Comparison of ENCODE assay signal across 9 mouse cellular contexts in genomic region chr10:62488266-62488665, GRCm38 (mm10). TPM values are rescaled to one million over a fixed set of nuclear protein-coding genes. Genes with fewer than 3 reads are reported as not detected.
A peak's percentile ranks its signal among the peaks of the same experiment; 100 is the strongest.
DNase-seq lines count a peak whose midpoint lies in the region; ATAC-seq and TF ChIP-seq lines count a peak whose summit lies in the region.
"Had no signal": no experiment of that assay in that cellular context is flagged by ENCODE, and none has a peak within 500 bp of the region (broad histone marks: within the 10 kb centered on the region; RNA-seq: fewer than 3 reads in every experiment).

No protein-coding gene starts in this region.

- no peaks in the 10 kb centered on the region for H3K27me3 ChIP-seq in heart, adult 2 months (ENCODE audit: control insufficient read depth, insufficient read depth, low read length)
- no peaks in the 10 kb centered on the region for H3K27me3 ChIP-seq in heart, embryonic 11.5 days (ENCODE audit: control insufficient read depth, insufficient read depth, low read length)
- H3K27me3 ChIP-seq in kidney, embryonic 15.5 days = no peaks in the 10 kb centered on the region
- H3K27me3 ChIP-seq in midbrain, postnatal 0 days (ENCODE audit: insufficient read depth, low read length) = no peaks in the 10 kb centered on the region

- no peak overlapping the region for H3K27ac ChIP-seq in heart, adult 2 months
- H3K27ac ChIP-seq in heart, embryonic 11.5 days (ENCODE audit: low read depth, low read length) = no peak overlapping the region
- H3K27ac ChIP-seq in kidney, embryonic 15.5 days = no peak overlapping the region
- H3K27ac ChIP-seq in midbrain, postnatal 0 days (ENCODE audit: low read depth, low read length) = no peak overlapping the region

- 6% methylated on average over 1 of the region's 1 CpGs for WGBS in heart, adult 2 months
- WGBS in heart, embryonic 11.5 days (ENCODE audit: insufficient replicate concordance) = 22% methylated on average over 1 of the region's 1 CpGs
- WGBS in kidney, embryonic 15.5 days = 31% methylated on average over 1 of the region's 1 CpGs
- WGBS in midbrain, postnatal 0 days = 16% methylated on average over 1 of the region's 1 CpGs

- peak; percentile 89 for TF ChIP-seq CTCF in heart, adult 2 months (IDR thresholded peaks at IDR 0.05)
- TF ChIP-seq CTCF in midbrain, postnatal 0 days (IDR thresholded peaks at IDR 0.05) = peak; percentile 77

- DNase-seq in heart, adult 2 months = peak in 1 of 2 experiments; percentile 38
- peak; percentile 46 for DNase-seq in thymus, postnatal 0 days (ENCODE audit: low spot score)
- DNase-seq in thymus, postnatal 36 days = no peak
- peak; percentile 46 to 53 for DNase-seq in cerebellum, postnatal 36 days
- peak; percentile 70 for DNase-seq in midbrain, postnatal 0 days (ENCODE audit: low spot score)
- no peak for DNase-seq in spleen, adult 12 weeks (ENCODE audit: low spot score)

- intact Hi-C loops in heart, adult 2 months (cut with DNase I) = loop anchor here (5.0 kb wide), 2 partner anchors 164 to 296 kb away; partner anchors contain the start of gene Ddx50

- ATAC-seq in heart, embryonic 11.5 days (replicated peaks; ENCODE audit: insufficient number of reproducible peaks, low FRiP score, low TSS enrichment) = no peak
- no peak for ATAC-seq in kidney, embryonic 15.5 days (replicated peaks; ENCODE audit: low FRiP score)
- no peak for ATAC-seq in midbrain, postnatal 0 days (ENCODE audit: low FRiP score)

- H3K79me2 ChIP-seq in heart, adult 2 months (replicated peaks; ENCODE audit: control insufficient read depth, insufficient read depth, low read length) = 0 out of 2 replicates have a peak, but pooled peaks cover 2% of the 10 kb centered on the region

- H3K36me3 ChIP-seq in heart, adult 2 months (ENCODE audit: control insufficient read depth, insufficient read depth, low read length) = peaks cover 2% of the 10 kb centered on the region; the same call in 1 of the 2 replicates
- H3K36me3 ChIP-seq in heart, embryonic 11.5 days (ENCODE audit: control insufficient read depth, insufficient read depth, low read length) = no peaks in the 10 kb centered on the region
- H3K36me3 ChIP-seq in kidney, embryonic 15.5 days = no peaks in the 10 kb centered on the region
- H3K36me3 ChIP-seq in midbrain, postnatal 0 days (ENCODE audit: insufficient read depth, low read length) = no peaks in the 10 kb centered on the region

- H3K4me1 ChIP-seq in heart, adult 2 months (ENCODE audit: control insufficient read depth, insufficient read depth, low read length) = peaks cover 4% of the 10 kb centered on the region
- H3K4me1 ChIP-seq in heart, embryonic 11.5 days (ENCODE audit: control insufficient read depth, insufficient read depth, low read length) = 0 out of 2 replicates have a peak, but pooled peaks cover 6% of the 10 kb centered on the region
- H3K4me1 ChIP-seq in kidney, embryonic 15.5 days = peaks cover 8% of the 10 kb centered on the region; the same call in 1 of the 2 replicates
- no peaks in the 10 kb centered on the region for H3K4me1 ChIP-seq in midbrain, postnatal 0 days (ENCODE audit: insufficient read depth, low read length)

- no peak for TF ChIP-seq EP300 in heart, adult 2 months (IDR thresholded peaks at IDR 0.05; ENCODE audit: insufficient read depth, low read depth, low read length)

- no peak overlapping the region for H3K4me3 ChIP-seq in heart, adult 2 months
- H3K4me3 ChIP-seq in heart, embryonic 11.5 days (ENCODE audit: low read depth, low read length) = no peak overlapping the region
- H3K4me3 ChIP-seq in kidney, embryonic 15.5 days (replicated peaks) = no peak overlapping the region
- H3K4me3 ChIP-seq in midbrain, postnatal 0 days (ENCODE audit: low read depth, low read length) = no peak overlapping the region

- H3K9me3 ChIP-seq in heart, embryonic 11.5 days (replicated peaks; ENCODE audit: control insufficient read depth, low read length) = no peaks in the 10 kb centered on the region
- no peaks in the 10 kb centered on the region for H3K9me3 ChIP-seq in kidney, embryonic 15.5 days (replicated peaks)
- no peaks in the 10 kb centered on the region for H3K9me3 ChIP-seq in midbrain, postnatal 0 days (ENCODE audit: low read length)

- no peak for TF ChIP-seq POLR2A in heart, adult 2 months (IDR thresholded peaks at IDR 0.05; ENCODE audit: insufficient read depth, low read depth, low read length)

- H3K9ac ChIP-seq in heart, adult 2 months (ENCODE audit: low read depth, low read length) = no peak overlapping the region
- no peak overlapping the region for H3K9ac ChIP-seq in heart, embryonic 11.5 days (ENCODE audit: low read depth, low read length)
- no peak overlapping the region for H3K9ac ChIP-seq in kidney, embryonic 15.5 days
- no peak overlapping the region for H3K9ac ChIP-seq in midbrain, postnatal 0 days (replicated peaks; ENCODE audit: low read length, poor library complexity, severe bottlenecking)

- no peak overlapping the region for H3K4me2 ChIP-seq in heart, embryonic 11.5 days
- H3K4me2 ChIP-seq in kidney, embryonic 15.5 days = 0 out of 2 replicates have a peak overlapping the region, but pooled peaks have one; percentile 76
- no peak overlapping the region for H3K4me2 ChIP-seq in midbrain, postnatal 0 days (ENCODE audit: low read depth, low read length, poor library complexity, severe bottlenecking)

RNA-seq across cellular contexts. Expression of gene Vps26a, which starts 1.7 kb away (rescaled TPM):
- total RNA-seq in heart, adult 2 months (2021) = 10 to 100 TPM; 45.6 to 46.8 TPM
- 21.2 and 36.0 TPM in 2 replicates for polyA plus RNA-seq in heart, adult 2 months (2012; rRNA removed)
- polyA plus RNA-seq in heart, embryonic 11.5 days (2014; fragmentation: Nextera tagmentation; extraction: Ambion mirVana) = 72.8 and 84.5 TPM in 2 replicates
- 63.8 and 67.8 TPM in 2 replicates for polyA plus RNA-seq in thymus, postnatal 0 days (2015; fragmentation: Nextera tagmentation; extraction: Ambion mirVana)
- polyA plus RNA-seq in kidney, embryonic 15.5 days (2015; fragmentation: Nextera tagmentation; extraction: Ambion mirVana) = 79.3 and 81.7 TPM in 2 replicates
- 28.6 and 31.4 TPM in 2 replicates for total RNA-seq in midbrain, postnatal 0 days (2014; rRNA removed)
- polyA plus RNA-seq in midbrain, postnatal 0 days (2015; fragmentation: Nextera tagmentation; extraction: Ambion mirVana) = 41.8 and 42.6 TPM in 2 replicates

RNA-seq across cellular contexts. Expression of gene Supv3l1, which starts 38.7 kb away (rescaled TPM):
- total RNA-seq in heart, adult 2 months (2021) = 10 to 100 TPM; 36.0 to 36.7 TPM
- polyA plus RNA-seq in heart, adult 2 months (2012; rRNA removed) = 25.4 and 42.7 TPM in 2 replicates
- 31.9 and 32.5 TPM in 2 replicates for polyA plus RNA-seq in heart, embryonic 11.5 days (2014; fragmentation: Nextera tagmentation; extraction: Ambion mirVana)
- polyA plus RNA-seq in thymus, postnatal 0 days (2015; fragmentation: Nextera tagmentation; extraction: Ambion mirVana) = 20.7 and 21.6 TPM in 2 replicates
- polyA plus RNA-seq in kidney, embryonic 15.5 days (2015; fragmentation: Nextera tagmentation; extraction: Ambion mirVana) = 28.1 and 29.9 TPM in 2 replicates
- total RNA-seq in midbrain, postnatal 0 days (2014; rRNA removed) = 23.4 and 26.6 TPM in 2 replicates
- polyA plus RNA-seq in midbrain, postnatal 0 days (2015; fragmentation: Nextera tagmentation; extraction: Ambion mirVana) = 15.5 and 16.1 TPM in 2 replicates

RNA-seq across cellular contexts. Expression of gene 4930507D05Rik, which starts 39.0 kb away (rescaled TPM):
- total RNA-seq in heart, adult 2 months (2021) = under 1 TPM; 0.18 to 0.36 TPM
- polyA plus RNA-seq in heart, adult 2 months (2012; rRNA removed) = 0.12 and 0.38 TPM in 2 replicates
- polyA plus RNA-seq in heart, embryonic 11.5 days (2014; fragmentation: Nextera tagmentation; extraction: Ambion mirVana) = 0.54 and 1.0 TPM in 2 replicates
- 0.69 and 0.95 TPM in 2 replicates for polyA plus RNA-seq in thymus, postnatal 0 days (2015; fragmentation: Nextera tagmentation; extraction: Ambion mirVana)
- polyA plus RNA-seq in kidney, embryonic 15.5 days (2015; fragmentation: Nextera tagmentation; extraction: Ambion mirVana) = 0.71 and 0.72 TPM in 2 replicates
- 1.7 and 2.7 TPM in 2 replicates for total RNA-seq in midbrain, postnatal 0 days (2014; rRNA removed)
- 1.2 and 1.5 TPM in 2 replicates for polyA plus RNA-seq in midbrain, postnatal 0 days (2015; fragmentation: Nextera tagmentation; extraction: Ambion mirVana)
- polyA plus RNA-seq: small intestine, adult 2 months had no signal

RNA-seq across cellular contexts. Expression of gene Srgn, which starts 39.0 kb away (rescaled TPM):
- total RNA-seq in heart, adult 2 months (2021) = 10 to 100 TPM; 49.3 to 51.8 TPM
- polyA plus RNA-seq in heart, adult 2 months (2012; rRNA removed) = 23.8 and 39.0 TPM in 2 replicates
- polyA plus RNA-seq in heart, embryonic 11.5 days (2014; fragmentation: Nextera tagmentation; extraction: Ambion mirVana) = 6.7 and 9.1 TPM in 2 replicates
- polyA plus RNA-seq in thymus, postnatal 0 days (2015; fragmentation: Nextera tagmentation; extraction: Ambion mirVana) = 306 and 319 TPM in 2 replicates
- 8.6 and 9.9 TPM in 2 replicates for polyA plus RNA-seq in kidney, embryonic 15.5 days (2015; fragmentation: Nextera tagmentation; extraction: Ambion mirVana)
- total RNA-seq in midbrain, postnatal 0 days (2014; rRNA removed) = 15.5 and 16.2 TPM in 2 replicates
- 19.3 and 23.5 TPM in 2 replicates for polyA plus RNA-seq in midbrain, postnatal 0 days (2015; fragmentation: Nextera tagmentation; extraction: Ambion mirVana)

Comparison
In these comparisons a context has a peak if more than half of its experiments do, and no peak if none do; other contexts are left out.
1. DNase-seq: peak in thymus, postnatal 0 days (single experiment), cerebellum, postnatal 36 days (2 of 2) and midbrain, postnatal 0 days (single experiment); none in thymus, postnatal 36 days (0 of 2) and spleen, adult 12 weeks (single experiment).